Mouse (Mus musculus) lung, postnatal 0 days (tissue): Measurements from ENCODE around the gene Rbm20.

Source experiments
- CTCF ChIP-seq: IDR thresholded peaks from 2 replicates; pipeline ENCODE4 v1.5.1; 2016; ENCODE audit warnings: antibody characterized with exemption, mild to moderate bottlenecking
- EP300 ChIP-seq: IDR thresholded peaks from 2 replicates; pipeline ENCODE4 v1.6.1; 2016; ENCODE audit warnings: antibody characterized with exemption, mild to moderate bottlenecking, control low read depth

DNA sequence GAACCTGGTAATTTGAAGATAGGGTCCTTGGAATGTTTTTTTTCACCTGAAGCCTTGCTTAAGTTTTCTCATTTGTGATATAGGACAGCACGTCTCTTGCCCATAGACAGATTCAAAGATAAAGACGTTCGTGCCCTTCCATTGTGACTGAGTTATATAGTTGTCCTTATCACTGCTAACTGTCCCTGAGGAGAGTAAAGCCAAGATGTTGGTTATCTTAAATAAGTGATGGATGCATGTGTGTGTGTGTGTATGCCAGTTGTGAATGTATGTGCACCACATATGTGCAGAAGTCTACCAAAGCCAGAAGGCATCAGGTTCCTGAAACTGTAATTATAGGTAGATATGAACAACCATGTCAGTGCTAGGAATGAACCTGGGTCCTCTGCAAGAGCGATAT, 102.7 kb downstream of the Rbm20 start:
- TF ChIP-seq CTCF (no peak), EP300 (no peak)
